Mouse (Mus musculus): ENCODE results near the gene Zfp386.

- no peak for TF ChIP-seq CTCF (IDR thresholded peaks at IDR 0.05; ENCODE audit: low read depth, low read length)
- no peak for TF ChIP-seq POLR2A (IDR thresholded peaks at IDR 0.05; ENCODE audit: extremely low read depth, insufficient read depth, low read length)
Observed at GRCm38 (mm10) chr12:116054342-116054741, 6.8 kb downstream of the Zfp386 start.

All from liver, adult 2 months (tissue).